Mouse (Mus musculus) ES-Bruce4 (cell line): ENCODE data around the gene Dolpp1. TPM values are rescaled to one million over a fixed set of nuclear protein-coding genes. Genes with fewer than 3 reads are reported as not detected.
A peak's percentile ranks its signal among the peaks of the same experiment; 100 is the strongest.

Experiments used
- H3K27ac ChIP-seq: 2 replicates; pipeline ENCODE4 v1.5.1; 2012; ENCODE audit warnings: low read length, inconsistent platforms; ENCODE audit not compliant: insufficient read depth
- H3K27me3 ChIP-seq: 2 replicates; pipeline ENCODE4 v1.6.1; 2012; ENCODE audit warnings: mild to moderate bottlenecking, low read length, inconsistent platforms; ENCODE audit not compliant: control insufficient read depth, poor library complexity, insufficient read depth, severe bottlenecking
- H3K36me3 ChIP-seq: 2 replicates; pipeline ENCODE4 v1.6.1; 2012; ENCODE audit warnings: inconsistent platforms, mild to moderate bottlenecking, low read length, moderate library complexity; ENCODE audit not compliant: control insufficient read depth, poor library complexity, insufficient read depth, severe bottlenecking
- H3K4me1 ChIP-seq: one replicate; pipeline ENCODE4 v1.8.1; 2011; ENCODE audit warnings: low read length; ENCODE audit not compliant: control insufficient read depth, insufficient read depth
- H3K4me3 ChIP-seq: 2 replicates; pipeline ENCODE4 v1.5.1; 2011; ENCODE audit warnings: low read depth, mild to moderate bottlenecking, low read length
- H3K9ac ChIP-seq: 2 replicates; pipeline ENCODE4 v1.6.1; 2012; ENCODE audit warnings: low read depth, mild to moderate bottlenecking, inconsistent platforms; ENCODE audit not compliant: poor library complexity, severe bottlenecking
- H3K9me3 ChIP-seq: replicated peaks from 2 replicates; pipeline ENCODE4 v1.6.1; 2012; ENCODE audit warnings: mild to moderate bottlenecking, low read length, inconsistent platforms; ENCODE audit not compliant: control insufficient read depth, poor library complexity, insufficient read depth, severe bottlenecking
- CTCF ChIP-seq: IDR thresholded peaks from one replicate; pipeline ENCODE4 v1.8.1; 2011; ENCODE audit warnings: low read depth, low read length
- EP300 ChIP-seq: IDR thresholded peaks from 2 replicates; pipeline ENCODE4 v1.6.1; 2011; ENCODE audit warnings: low read depth, low read length; ENCODE audit not compliant: insufficient read depth
- POLR2A ChIP-seq: IDR thresholded peaks from one replicate; pipeline ENCODE4 v1.8.1; 2011; ENCODE audit warnings: low read length; ENCODE audit not compliant: insufficient read depth
- polyA plus RNA-seq: library from polyadenylated mRNA; stranded (reverse); fragments of >200 nt; gene quantifications from 2 replicates; pipeline ENCODE4 v1.2.4, GENCODE M21; 2011; ENCODE audit warnings: low read depth; ENCODE audit not compliant: missing spikeins, insufficient read depth, insufficient read length

The Dolpp1 gene
- polyA plus RNA-seq, 1 experiment, result 42.3 TPM

DNA sequence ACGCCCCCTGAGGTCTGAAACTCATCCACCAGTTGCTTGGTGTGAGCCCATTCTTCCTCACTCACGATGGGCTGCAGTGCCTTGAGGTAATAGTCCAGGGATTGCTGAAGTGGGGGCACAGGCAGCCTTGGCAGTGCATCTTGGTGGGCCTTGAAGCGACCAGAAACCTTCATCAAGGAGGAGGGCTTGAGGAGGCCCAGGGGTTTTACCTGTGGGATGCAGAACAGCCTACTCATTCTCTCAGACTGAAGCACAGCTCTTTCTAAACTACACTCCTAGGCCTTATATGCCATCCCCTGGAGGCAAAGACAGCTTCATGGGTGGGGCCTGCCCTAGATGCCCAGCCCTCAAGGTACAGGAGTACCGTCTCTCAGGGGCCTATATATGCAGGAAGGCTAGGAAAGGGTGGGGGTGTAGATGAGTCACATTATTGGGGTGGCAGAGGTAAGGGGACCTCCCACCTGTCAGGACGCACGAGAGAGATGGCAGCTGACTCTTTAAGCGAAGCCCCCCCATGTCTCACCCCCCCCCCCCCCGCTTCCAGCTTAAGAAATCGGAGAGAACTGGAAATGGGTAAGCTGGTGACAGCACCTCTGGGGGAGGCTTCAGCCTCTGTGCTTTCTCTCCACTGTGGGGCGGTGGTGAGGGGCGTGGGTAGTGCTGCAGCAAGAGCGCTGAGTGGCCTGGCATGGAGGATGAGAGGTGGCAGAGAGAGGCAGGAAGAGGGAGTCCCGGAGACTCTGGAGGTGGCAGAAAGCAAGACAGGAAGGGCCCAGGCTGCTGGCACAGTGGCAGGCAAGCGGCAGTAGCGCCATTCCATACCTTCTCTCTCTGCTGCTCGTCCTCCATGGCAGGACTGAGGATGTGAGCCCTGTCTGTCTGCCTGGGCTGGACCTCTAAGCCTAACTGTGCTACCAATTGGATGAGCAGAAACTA, 21.3 kb downstream of the Dolpp1 start:
- TF ChIP-seq CTCF (no peak), POLR2A (no peak), EP300 (no peak)
- Histone ChIP-seq H3K4me1 (no peaks in the 10 kb centered on the region), H3K9me3 (no peaks in the 10 kb centered on the region), H3K27ac (no peak overlapping the region), H3K36me3 (no peaks in the 10 kb centered on the region), H3K27me3 (no peaks in the 10 kb centered on the region), H3K4me3 (no peak overlapping the region), H3K9ac (no peak overlapping the region)

DNA sequence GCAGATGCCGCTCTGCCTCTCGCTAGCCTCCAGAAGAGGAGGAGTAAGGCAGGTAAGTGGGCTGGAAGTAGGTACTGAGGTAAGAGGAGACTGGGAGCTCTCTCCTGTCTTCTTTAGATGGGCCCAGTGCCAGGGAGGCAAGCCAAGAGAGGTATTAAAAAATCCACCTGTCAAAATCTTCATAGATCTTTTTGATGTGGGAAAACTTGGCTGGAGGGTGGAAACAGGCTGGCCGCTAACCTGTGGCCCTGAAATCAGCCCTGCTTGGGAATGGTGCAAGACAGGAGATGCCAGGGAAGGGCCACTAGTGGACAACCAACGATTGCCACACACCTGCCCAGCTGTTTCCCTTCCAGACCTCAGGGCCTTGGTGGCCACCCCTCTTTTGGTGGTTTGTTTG, 22.0 kb downstream of the Dolpp1 start:
- Histone ChIP-seq H3K36me3 (no peaks in the 10 kb centered on the region), H3K9me3 (no peaks in the 10 kb centered on the region), H3K9ac (no peak overlapping the region), H3K4me1 (no peaks in the 10 kb centered on the region), H3K27me3 (no peaks in the 10 kb centered on the region), H3K4me3 (no peak overlapping the region), H3K27ac (no peak overlapping the region)
- TF ChIP-seq POLR2A, result no peak

DNA sequence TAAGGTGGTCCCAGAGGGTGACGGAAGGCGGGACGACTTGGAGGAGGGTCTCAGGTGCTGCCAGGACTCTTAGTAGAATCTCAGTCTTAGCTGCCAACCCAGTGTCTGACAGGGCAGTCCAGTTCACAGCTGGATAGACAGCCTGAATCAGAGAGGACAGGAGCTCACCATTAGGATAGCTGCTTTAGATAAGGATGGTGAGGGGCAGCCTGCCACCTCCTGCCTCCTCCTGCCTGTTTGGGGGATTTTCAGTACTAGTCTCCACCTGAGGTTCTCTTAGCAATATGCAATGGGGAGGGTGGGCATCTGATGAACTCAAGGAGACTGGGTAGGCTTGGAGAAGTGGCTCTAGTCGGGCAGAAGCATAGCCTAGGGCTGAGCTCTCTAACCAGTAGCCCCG, 22.6 kb downstream of the Dolpp1 start:
- no peak overlapping the region for H3K27ac ChIP-seq
- H3K4me1 ChIP-seq, result no peaks in the 10 kb centered on the region
- no peaks in the 10 kb centered on the region for H3K27me3 ChIP-seq
- H3K9ac ChIP-seq, result peak overlapping the region; percentile 98
- no peaks in the 10 kb centered on the region for H3K9me3 ChIP-seq
- H3K36me3 ChIP-seq, result no peaks in the 10 kb centered on the region
- peak overlapping the region; percentile 77 for H3K4me3 ChIP-seq
- TF ChIP-seq POLR2A, result no peak
- TF ChIP-seq CTCF, result no peak
- no peak for TF ChIP-seq EP300

GRCm38 (mm10) chr2:30415157-30415935, 23.3 kb downstream of the Dolpp1 start, which contains the start of gene Crat:
Gene Crat, minus strand, starts transcription at chr2:30415813.
- H3K4me1 ChIP-seq, result no peaks in the 10 kb centered on the region
- H3K27ac ChIP-seq, result peak within 1 kb of the TSS; percentile 27

DNA sequence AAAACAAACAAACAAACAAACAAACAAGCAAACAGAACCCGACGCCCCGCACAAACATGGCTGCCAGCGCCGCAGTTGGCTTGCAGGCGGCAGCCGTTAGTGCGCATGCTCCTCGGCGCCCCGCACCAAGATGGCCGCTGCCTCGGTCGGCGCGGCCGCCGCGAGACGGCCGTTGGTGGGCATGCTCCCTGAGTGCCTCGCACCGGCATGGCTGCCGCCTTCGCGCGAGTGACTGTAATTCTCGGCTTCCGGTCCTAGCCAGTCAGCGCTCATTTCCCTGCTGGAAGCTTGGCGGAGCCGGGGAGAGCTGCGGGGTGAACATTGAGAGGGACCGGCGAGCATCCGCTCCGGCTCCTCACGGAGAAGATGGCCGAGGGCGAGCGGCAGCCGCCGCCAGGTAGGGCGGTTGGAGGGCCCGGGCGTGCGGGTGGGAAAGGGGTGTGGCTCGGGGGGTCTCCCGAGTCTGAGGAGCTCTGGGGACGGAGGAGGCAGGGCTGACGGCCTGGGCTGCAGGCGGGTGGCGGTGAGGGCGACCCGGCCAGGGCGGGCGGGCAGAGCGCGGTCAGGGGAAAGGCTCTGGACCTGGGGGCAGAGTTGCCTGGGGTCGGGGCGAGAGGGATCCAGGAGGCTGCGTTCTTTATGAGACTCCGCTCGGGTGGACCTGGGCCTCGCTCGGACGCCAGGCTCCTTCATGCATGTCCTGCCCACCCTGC, 24.0 kb downstream of the Dolpp1 start, which contains the start of gene Ptpa:
Ptpa (plus strand) TSS at position 104 of the 713 bp plus-strand sequence.
- Histone ChIP-seq H3K27me3 (no peaks in the 10 kb centered on the region), H3K36me3 (no peaks in the 10 kb centered on the region), H3K4me1 (no peaks in the 10 kb centered on the region), H3K4me3 (peak within 1 kb of the TSS; percentile 86), H3K9ac (peak within 1 kb of the TSS; percentile 98), H3K27ac (peak within 1 kb of the TSS; percentile 27), H3K9me3 (no peaks in the 10 kb centered on the region)
- peak; percentile 98 for TF ChIP-seq POLR2A
- TF ChIP-seq CTCF, result no peak

More at GRCm38 (mm10) chr2:30415157-30415935, 23.3 kb downstream of the Dolpp1 start, which contains the start of gene Crat:
- H3K27me3 ChIP-seq, result no peaks in the 10 kb centered on the region
- peak within 1 kb of the TSS; percentile 98 for H3K9ac ChIP-seq
- H3K4me3 ChIP-seq, result peak within 1 kb of the TSS; percentile 86
- H3K9me3 ChIP-seq, result no peaks in the 10 kb centered on the region
- TF ChIP-seq CTCF (no peak), EP300 (0 out of 2 replicates have a peak, but pooled peaks have one; percentile 52)
- H3K36me3 ChIP-seq, result no peaks in the 10 kb centered on the region
